In genomic region chr16:17137355-17137754, GRCm38 (mm10) we compare ENCODE assay signal across 17 mouse cellular contexts. TPM values are rescaled to one million over a fixed set of nuclear protein-coding genes. Genes with fewer than 3 reads are reported as not detected.
"Had no signal": no experiment of that assay in that cellular context is flagged by ENCODE, and none has a peak within 500 bp of the region (broad histone marks: within the 10 kb centered on the region; RNA-seq: fewer than 3 reads in every experiment).

No protein-coding gene starts in this region.

- ATAC-seq: midbrain, embryonic 16.5 days had no signal

- H3K4me1 ChIP-seq: neural tube, embryonic 12.5 days; stomach, embryonic 15.5 days had no signal

- DNase-seq: lung, adult 18-20 months; lung, embryonic 14.5 days; lung, postnatal 10 days; lung, postnatal 4 days; midbrain, embryonic 14.5 days; right cerebral cortex, postnatal 14 days; thymus, adult 2 months; thymus, postnatal 25 days; thymus, postnatal 4 days had no signal

- H3K27me3 ChIP-seq: midbrain, embryonic 12.5 days; neural tube, embryonic 12.5 days; stomach, embryonic 15.5 days had no signal

- H3K4me3 ChIP-seq: midbrain, embryonic 10.5 days; midbrain, embryonic 12.5 days; neural tube, embryonic 12.5 days; stomach, embryonic 15.5 days had no signal

- H3K4me2 ChIP-seq: lung, embryonic 14.5 days; midbrain, embryonic 12.5 days; neural tube, embryonic 12.5 days; stomach, embryonic 15.5 days had no signal

- H3K9me3 ChIP-seq: midbrain, embryonic 10.5 days; midbrain, embryonic 12.5 days; neural tube, embryonic 12.5 days; stomach, embryonic 15.5 days had no signal

- H3K9ac ChIP-seq: lung, embryonic 14.5 days; midbrain, embryonic 12.5 days; neural tube, embryonic 12.5 days; stomach, embryonic 15.5 days had no signal

- H3K36me3 ChIP-seq: midbrain, embryonic 10.5 days; midbrain, embryonic 12.5 days; neural tube, embryonic 12.5 days; stomach, embryonic 15.5 days had no signal

- H3K27ac ChIP-seq: midbrain, embryonic 10.5 days; midbrain, embryonic 12.5 days; neural tube, embryonic 12.5 days; stomach, embryonic 15.5 days; stomach, postnatal 0 days had no signal

RNA-seq across cellular contexts. Expression of gene Ccdc116, which starts 9.7 kb away (rescaled TPM):
- total RNA-seq: monocyte, adult 5-6 weeks had no signal

RNA-seq across cellular contexts. Expression of gene 2610318N02Rik, which starts 12.4 kb away (rescaled TPM):
- total RNA-seq: neutrophil, adult 5-6 weeks had no signal
